Mouse (Mus musculus) embryonic facial prominence, embryonic 14.5 days (tissue): ENCODE measurements around the gene Cacna1d. TPM values are rescaled to one million over a fixed set of nuclear protein-coding genes. Genes with fewer than 3 reads are reported as not detected.

ENCODE experiments used
- polyA plus RNA-seq: library from polyadenylated mRNA; unstranded; fragments of >200 nt; fragmentation: Nextera tagmentation; extraction: Ambion mirVana; gene quantifications from 2 replicates; pipeline ENCODE4 v1.2.1, GENCODE M21; 2014

Cacna1d gene
- polyA plus RNA-seq, 1 experiment from 2014 or later, result 3.5 TPM

Other genes starting within 250 kb of the Cacna1d start
- 21.2 and 23.3 TPM in 2 replicates for gene Dcp1a, start 11.9 kb downstream of the Cacna1d start, polyA plus RNA-seq
- 91.9 and 110 TPM in 2 replicates for gene Tkt, start 56.9 kb upstream of the Cacna1d start, polyA plus RNA-seq
- 42.5 and 44.6 TPM in 2 replicates for gene Prkcd, start 134.8 kb upstream of the Cacna1d start, polyA plus RNA-seq
- 13.3 and 16.5 TPM in 2 replicates for gene Rft1, start 162.9 kb upstream of the Cacna1d start, polyA plus RNA-seq
- 14.2 and 14.9 TPM in 2 replicates for gene Sfmbt1, start 223.4 kb upstream of the Cacna1d start, polyA plus RNA-seq